Mouse (Mus musculus) spleen, postnatal 10 days (tissue): ENCODE data around the gene Tap1.
"Not testable (repeated sequence)": the region's sequence is repeated elsewhere in the genome, so short reads cannot be mapped to it uniquely, and the experiment has no call there.

Source experiments
- DNase-seq, 2 experiments: peaks; one replicate each; pipeline ENCODE4 v3.0.0; 2021 to 2022; ENCODE audit warnings: low spot score in 2 of 2

The Tap1 gene

GRCm38 (mm10) chr17:34187261-34187916, at the start of gene Tap1, which contains the start of gene Psmb9:
TSS of gene Tap1 (plus strand) at chr17:34187553.
TSS of gene Psmb9 (minus strand) at chr17:34187764.
- peak; percentile 98 to 99 for DNase-seq

- no peak for DNase-seq
Measured at GRCm38 (mm10) chr17:34137601-34138000, 49.8 kb upstream of the Tap1 start.

GRCm38 (mm10) chr17:34138655-34139054, 48.7 kb upstream of the Tap1 start:
- no peak for DNase-seq

GRCm38 (mm10) chr17:34139416-34139815, 47.9 kb upstream of the Tap1 start:
- no peak for DNase-seq

- DNase-seq = no peak
Measured at GRCm38 (mm10) chr17:34140240-34140639, 47.1 kb upstream of the Tap1 start.

GRCm38 (mm10) chr17:34141448-34141847, 45.9 kb upstream of the Tap1 start:
- no peak for DNase-seq

GRCm38 (mm10) chr17:34142456-34143010, 44.8 kb upstream of the Tap1 start:
- no peak for DNase-seq

GRCm38 (mm10) chr17:34143033-34143432, 44.3 kb upstream of the Tap1 start, which contains the start of gene H2-DMb2:
TSS of gene H2-DMb2 (plus strand) at chr17:34143307.
- DNase-seq = peak; percentile 66 to 91

GRCm38 (mm10) chr17:34143461-34143860, 43.9 kb upstream of the Tap1 start:
- DNase-seq = no peak

GRCm38 (mm10) chr17:34144221-34144620, 43.1 kb upstream of the Tap1 start:
- DNase-seq = not testable (repeated sequence)

GRCm38 (mm10) chr17:34144960-34145371, 42.4 kb upstream of the Tap1 start:
- DNase-seq = peak in 1 of 2 experiments; percentile 75

GRCm38 (mm10) chr17:34152923-34153322, 34.4 kb upstream of the Tap1 start, which contains the start of gene H2-DMb1:
TSS of gene H2-DMb1 (plus strand) at chr17:34153072.
- no peak for DNase-seq

GRCm38 (mm10) chr17:34155534-34155933, 31.8 kb upstream of the Tap1 start:
- DNase-seq = no peak

GRCm38 (mm10) chr17:34164202-34164895, 23.0 kb upstream of the Tap1 start:
- DNase-seq = peak in 1 of 2 experiments; percentile 65

- peak in 1 of 2 experiments; percentile 48 for DNase-seq
Measured at GRCm38 (mm10) chr17:34165033-34165730, 22.2 kb upstream of the Tap1 start.

- DNase-seq = peak in 1 of 2 experiments; percentile 51
Measured at GRCm38 (mm10) chr17:34169279-34169678, 18.1 kb upstream of the Tap1 start.

- DNase-seq = no peak
Measured at GRCm38 (mm10) chr17:34170487-34170876, 16.9 kb upstream of the Tap1 start.

- peak; percentile 78 to 89 for DNase-seq
Measured at GRCm38 (mm10) chr17:34170877-34171498, 16.4 kb upstream of the Tap1 start.

GRCm38 (mm10) chr17:34172528-34172927, 14.8 kb upstream of the Tap1 start:
- peak in 1 of 2 experiments; percentile 41 for DNase-seq

- DNase-seq = peak in 1 of 2 experiments; percentile 26
Measured at GRCm38 (mm10) chr17:34174075-34174474, 13.3 kb upstream of the Tap1 start.

- DNase-seq = peak in 1 of 2 experiments; percentile 42
Measured at GRCm38 (mm10) chr17:34177179-34177578, 10.2 kb upstream of the Tap1 start.
